Mouse (Mus musculus) mouse embryonic stem cell (cell line): ENCODE data around the gene Rgs9.

ENCODE experiments used
- in situ Hi-C, 2 experiments: fragments of 300-500 bp; cut with MboI; formaldehyde crosslinking; loops; 1 replicate in 1 of 2; 3 replicates in 1 of 2; pipeline ENCODE4 v1.14.3; 2019 to 2020; ENCODE audit warnings: low sequenced_read_pairs in 2 of 2, low pct_unique_long_range_greater_than_20kb in 1 of 2, mixed read lengths in 1 of 2; ENCODE audit not compliant: unreplicated experiment in 1 of 2

The Rgs9 gene

GRCm38 (mm10) chr11:109210341-109210740 is 87.6 kb downstream of the Rgs9 start:
- in situ Hi-C loops = no loop called here

- in situ Hi-C loops = no loop called here
These were observed 91.2 kb downstream of the Rgs9 start for GRCm38 (mm10) chr11:109206732-109207131.

GRCm38 (mm10) chr11:109206028-109206427 is 91.9 kb downstream of the Rgs9 start:
- in situ Hi-C loops = no loop called here

- in situ Hi-C loops = no loop called here
These were observed 98.2 kb downstream of the Rgs9 start for GRCm38 (mm10) chr11:109199612-109200293.

GRCm38 (mm10) chr11:109192673-109193557 is 105.0 kb downstream of the Rgs9 start:
- in situ Hi-C loops = no loop called here

GRCm38 (mm10) chr11:109188235-109188634 is 109.7 kb downstream of the Rgs9 start:
- in situ Hi-C loops = no loop called here

GRCm38 (mm10) chr11:109187631-109188184 is 110.2 kb downstream of the Rgs9 start:
- in situ Hi-C loops = no loop called here

- in situ Hi-C loops = no loop called here
These were observed 116.8 kb downstream of the Rgs9 start for GRCm38 (mm10) chr11:109181118-109181517.

- in situ Hi-C loops = no loop called here
These were observed 117.6 kb downstream of the Rgs9 start for GRCm38 (mm10) chr11:109180290-109180689.

- in situ Hi-C loops = no loop called here
These were observed 119.0 kb downstream of the Rgs9 start for GRCm38 (mm10) chr11:109178788-109179518.

- in situ Hi-C loops = no loop called here
These were observed 122.5 kb downstream of the Rgs9 start for GRCm38 (mm10) chr11:109175376-109175969.
